Mouse (Mus musculus) intestine, postnatal 0 days (tissue): ENCODE results near the gene Mfap5. TPM values are rescaled to one million over a fixed set of nuclear protein-coding genes. Genes with fewer than 3 reads are reported as not detected.
A peak's percentile ranks its signal among the peaks of the same experiment; 100 is the strongest.

Source experiments
- ATAC-seq: fragments of 200-750 bp; cut with Nextera tagmentation; 2 replicates; pipeline ENCODE4 v1.8.0; 2017; ENCODE audit warnings: mild to moderate bottlenecking, moderate TSS enrichment, moderate library complexity
- H3K27ac ChIP-seq: fragments of 300-500 bp; sonication (generic); 2 replicates; pipeline ENCODE4 v1.5.1; 2014; ENCODE audit warnings: mild to moderate bottlenecking, low read depth, low read length, moderate library complexity
- H3K27me3 ChIP-seq: fragments of 300-500 bp; sonication (generic); replicated peaks from 2 replicates; pipeline ENCODE4 v1.6.1; 2014; ENCODE audit warnings: low read length, mixed read lengths; ENCODE audit not compliant: control insufficient read depth, insufficient read depth
- H3K36me3 ChIP-seq: fragments of 300-500 bp; sonication (generic); 2 replicates; pipeline ENCODE4 v1.6.1; 2014; ENCODE audit warnings: mild to moderate bottlenecking, moderate library complexity; ENCODE audit not compliant: control insufficient read depth, insufficient read depth
- H3K4me1 ChIP-seq: fragments of 300-500 bp; sonication (generic); replicated peaks from 2 replicates; pipeline ENCODE4 v1.6.1; 2014; ENCODE audit warnings: antibody characterized with exemption, low read length, mixed read lengths; ENCODE audit not compliant: control insufficient read depth, insufficient read depth
- H3K4me2 ChIP-seq: fragments of 300-500 bp; sonication (generic); replicated peaks from 2 replicates; pipeline ENCODE4 v1.6.1; 2014; ENCODE audit warnings: low read depth, mild to moderate bottlenecking, moderate library complexity
- H3K4me3 ChIP-seq: fragments of 300-500 bp; sonication (generic); 2 replicates; pipeline ENCODE4 v1.5.1; 2014; ENCODE audit warnings: low read depth, low read length
- H3K9ac ChIP-seq: fragments of 300-500 bp; sonication (generic); 2 replicates; pipeline ENCODE4 v1.6.1; 2014; ENCODE audit warnings: mild to moderate bottlenecking, low read depth, low read length
- H3K9me3 ChIP-seq: fragments of 300-500 bp; sonication (generic); 2 replicates; pipeline ENCODE4 v1.6.1; 2016; ENCODE audit warnings: mixed run types; ENCODE audit not compliant: control insufficient read depth
- CTCF ChIP-seq: sonication (generic); IDR thresholded peaks from 2 replicates; pipeline ENCODE4 v1.5.1; 2016; ENCODE audit warnings: low read depth, mild to moderate bottlenecking, control low read depth, antibody characterized with exemption, moderate library complexity
- WGBS: fragments of 180-500 bp; shearing (Covaris S2); extraction: QIAGEN DNeasy Blood & Tissue Kit; methylation state at CpG from one replicate; pipeline ENCODE4 v1.1.7; 2014; 5-methylcytosine and 5-hydroxymethylcytosine counted together
- polyA plus RNA-seq: library from polyadenylated mRNA; unstranded; fragments of >200 nt; fragmentation: Nextera tagmentation; extraction: Ambion mirVana; gene quantifications from 2 replicates; pipeline ENCODE4 v1.2.1, GENCODE M21; 2015

Gene Mfap5
- polyA plus RNA-seq, 1 experiment from 2014 or later = 23.6 TPM

DNA sequence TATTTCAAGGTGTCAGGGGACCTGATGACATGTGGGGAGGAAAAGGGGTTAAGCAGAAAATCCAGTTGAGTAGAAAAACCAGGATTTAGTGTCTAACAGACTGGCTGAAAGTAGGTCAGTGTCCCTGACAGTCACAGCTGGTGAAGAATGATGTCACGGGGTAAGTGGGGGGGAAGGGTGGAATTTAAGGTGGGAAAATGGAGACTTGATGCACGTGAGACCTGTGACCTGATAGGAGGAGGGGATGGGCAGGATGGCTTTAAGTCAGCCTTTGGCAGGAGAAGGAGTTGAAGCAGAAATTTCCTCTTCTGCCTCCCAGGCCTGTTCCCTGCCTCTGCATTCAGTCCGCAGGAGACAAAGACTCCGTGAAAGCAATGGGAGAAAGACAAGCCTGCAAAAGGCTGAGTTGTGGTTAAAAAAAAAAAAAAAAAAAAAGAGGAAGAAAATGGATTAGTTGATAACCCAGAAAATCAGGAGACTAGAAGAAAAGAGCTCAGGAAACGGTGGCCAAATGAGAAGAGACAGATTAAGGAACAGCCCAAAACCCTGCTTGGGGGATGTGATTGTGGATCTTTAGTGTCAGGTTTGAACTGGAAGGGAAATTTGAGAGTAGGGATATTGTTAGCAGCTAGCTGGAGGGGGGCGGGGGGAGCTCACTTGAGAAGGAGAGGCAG lies 11.7 kb upstream of the Mfap5 start:
- ATAC-seq = no peak
- no peak overlapping the region for H3K4me3 ChIP-seq
- no peak overlapping the region for H3K27ac ChIP-seq
- no peak overlapping the region for H3K9ac ChIP-seq
- H3K4me2 ChIP-seq = no peak overlapping the region
- no peaks in the 10 kb centered on the region for H3K36me3 ChIP-seq
- H3K27me3 ChIP-seq = peaks cover 19% of the 10 kb centered on the region
- no peaks in the 10 kb centered on the region for H3K9me3 ChIP-seq
- 73% methylated on average over 6 of the region's 6 CpGs for WGBS
- H3K4me1 ChIP-seq = no peaks in the 10 kb centered on the region
- TF ChIP-seq CTCF = no peak

DNA sequence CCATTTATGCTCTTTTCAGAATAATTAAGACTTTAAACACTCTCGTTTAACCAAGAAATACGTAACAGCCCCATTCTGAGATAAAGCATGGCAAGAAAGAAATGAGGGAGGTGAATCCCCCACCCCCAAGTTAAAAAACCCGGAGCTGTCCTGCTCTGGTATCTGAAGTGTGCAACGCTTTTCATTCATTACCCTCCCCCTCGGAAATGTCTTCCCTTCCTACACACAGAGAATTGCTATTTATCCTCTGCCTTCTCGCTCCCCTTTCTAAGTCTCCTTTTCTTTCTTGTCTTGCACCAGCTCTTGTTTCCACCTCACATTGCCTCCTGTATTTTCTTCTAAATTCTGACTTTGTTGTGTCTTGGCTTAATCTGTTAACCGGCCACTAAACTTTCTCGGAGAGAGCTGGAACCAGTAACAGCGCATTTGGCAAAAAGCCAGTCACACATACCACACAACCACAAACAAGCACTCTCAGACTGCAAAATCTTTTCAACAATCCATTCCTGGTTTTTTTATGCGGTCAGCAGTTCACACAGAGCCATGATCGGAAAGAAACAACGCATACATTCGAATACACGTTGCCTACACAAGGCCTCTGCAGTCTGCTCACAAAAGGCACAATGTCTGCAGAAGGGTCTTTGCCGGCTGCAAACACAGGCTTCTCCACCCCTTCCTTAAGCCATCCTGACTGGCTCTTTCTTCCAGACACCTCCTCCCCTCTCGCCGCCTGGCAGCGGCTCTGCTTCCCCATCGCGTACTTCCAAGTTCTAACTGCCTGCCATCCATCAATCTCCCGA lies 10.4 kb upstream of the Mfap5 start:
- ATAC-seq = no peak
- H3K9me3 ChIP-seq = no peaks in the 10 kb centered on the region
- H3K9ac ChIP-seq = no peak overlapping the region
- H3K27ac ChIP-seq = no peak overlapping the region
- H3K4me2 ChIP-seq = peak overlapping the region; percentile 21; the same call in 1 of the 2 replicates
- no peaks in the 10 kb centered on the region for H3K4me1 ChIP-seq
- H3K27me3 ChIP-seq = peaks cover 14% of the 10 kb centered on the region; the same call in 1 of the 2 replicates
- TF ChIP-seq CTCF = no peak
- 22% methylated on average over 21 of the region's 21 CpGs for WGBS
- 0 out of 2 replicates have a peak overlapping the region, but pooled peaks have one; percentile 4 for H3K4me3 ChIP-seq
- no peaks in the 10 kb centered on the region for H3K36me3 ChIP-seq

GRCm38 (mm10) chr6:122496501-122496900 lies 9.1 kb upstream of the Mfap5 start:
- Histone ChIP-seq H3K9me3 (no peaks in the 10 kb centered on the region), H3K36me3 (no peaks in the 10 kb centered on the region), H3K4me1 (no peaks in the 10 kb centered on the region), H3K9ac (no peak overlapping the region), H3K4me3 (no peak overlapping the region), H3K27me3 (peaks cover 12% of the 10 kb centered on the region; the same call in 1 of the 2 replicates), H3K27ac (no peak overlapping the region), H3K4me2 (no peak overlapping the region)
- no peak for ATAC-seq
- WGBS = 34% methylated on average over 5 of the region's 5 CpGs
- TF ChIP-seq CTCF = peak; percentile 79

DNA sequence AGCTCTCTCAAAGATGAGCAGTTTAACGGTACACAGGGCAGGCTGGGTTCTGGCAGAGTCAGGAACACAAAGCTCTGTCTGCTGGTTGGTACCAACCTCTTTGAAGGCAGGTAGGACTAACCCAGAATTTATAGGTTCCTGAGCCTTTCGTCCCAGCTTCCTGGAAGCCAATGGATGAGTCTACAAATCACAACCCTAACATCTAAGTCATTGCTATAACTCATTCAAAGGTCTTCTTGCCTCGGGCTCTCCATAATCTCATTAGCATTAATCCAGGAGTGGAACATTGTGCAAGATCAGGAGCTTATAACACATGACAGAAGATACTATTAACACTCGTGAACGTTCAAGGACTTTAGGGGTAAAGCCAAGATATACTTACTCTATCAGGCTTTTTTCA lies 7.0 kb upstream of the Mfap5 start, which contains the start of gene Rimklb:
TSS of gene Rimklb (minus strand) at position 101 of the 400 bp plus-strand sequence.
- Histone ChIP-seq H3K9ac (no peak within 1 kb of the TSS), H3K36me3 (no peaks in the 10 kb centered on the region), H3K27me3 (peaks cover 9% of the 10 kb centered on the region; the same call in 1 of the 2 replicates), H3K27ac (no peak within 1 kb of the TSS), H3K4me2 (no peak within 1 kb of the TSS), H3K4me1 (no peaks in the 10 kb centered on the region), H3K4me3 (no peak within 1 kb of the TSS), H3K9me3 (no peaks in the 10 kb centered on the region)
- TF ChIP-seq CTCF = no peak
- WGBS = 75% methylated on average over 5 of the region's 5 CpGs
- ATAC-seq = no peak

- 58% methylated on average over 4 of the region's 4 CpGs for WGBS
- no peak for ATAC-seq
- no peaks in the 10 kb centered on the region for H3K27me3 ChIP-seq
- no peak overlapping the region for H3K27ac ChIP-seq
- no peak overlapping the region for H3K9ac ChIP-seq
- no peak for TF ChIP-seq CTCF
- no peak overlapping the region for H3K4me2 ChIP-seq
- H3K4me3 ChIP-seq = no peak overlapping the region
- no peaks in the 10 kb centered on the region for H3K4me1 ChIP-seq
- no peaks in the 10 kb centered on the region for H3K9me3 ChIP-seq
- no peaks in the 10 kb centered on the region for H3K36me3 ChIP-seq
Measured at GRCm38 (mm10) chr6:122505041-122505440, 604 bp upstream of the Mfap5 start.

DNA sequence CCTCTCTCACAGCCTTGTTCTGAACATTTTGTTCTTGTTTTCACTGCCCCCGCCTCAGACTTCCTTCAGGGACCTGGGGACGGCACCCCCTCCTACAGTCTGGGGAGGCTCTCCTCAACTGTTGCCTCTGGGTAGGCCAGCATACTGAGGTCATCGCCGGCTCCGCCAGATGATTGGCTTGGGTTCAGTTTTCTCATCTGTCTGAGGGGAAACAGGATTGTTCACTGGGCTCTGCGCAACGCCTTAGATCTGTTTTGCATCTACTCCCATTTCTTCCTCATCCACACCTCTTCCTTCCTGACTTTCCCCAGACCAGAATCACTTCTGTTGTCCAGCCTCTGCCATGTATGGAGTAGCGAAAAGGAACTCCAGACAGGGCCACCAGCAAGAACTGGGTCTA lies 2.8 kb downstream of the Mfap5 start:
- H3K27me3 ChIP-seq = no peaks in the 10 kb centered on the region
- H3K36me3 ChIP-seq = no peaks in the 10 kb centered on the region
- no peaks in the 10 kb centered on the region for H3K4me1 ChIP-seq
- no peak overlapping the region for H3K9ac ChIP-seq
- H3K4me3 ChIP-seq = no peak overlapping the region
- no peak for ATAC-seq
- H3K27ac ChIP-seq = no peak overlapping the region
- 76% methylated on average over 8 of the region's 8 CpGs for WGBS
- H3K4me2 ChIP-seq = no peak overlapping the region
- H3K9me3 ChIP-seq = no peaks in the 10 kb centered on the region
- TF ChIP-seq CTCF = no peak
